Mouse (Mus musculus): ENCODE data around the gene Rad51b. TPM values are rescaled to one million over a fixed set of nuclear protein-coding genes. Genes with fewer than 3 reads are reported as not detected.
A peak's percentile ranks its signal among the peaks of the same experiment; 100 is the strongest.

The Rad51b gene
- total and polyA plus RNA-seq, 3 experiments: 0.47 to 0.50 (median 0.49) TPM

DNA sequence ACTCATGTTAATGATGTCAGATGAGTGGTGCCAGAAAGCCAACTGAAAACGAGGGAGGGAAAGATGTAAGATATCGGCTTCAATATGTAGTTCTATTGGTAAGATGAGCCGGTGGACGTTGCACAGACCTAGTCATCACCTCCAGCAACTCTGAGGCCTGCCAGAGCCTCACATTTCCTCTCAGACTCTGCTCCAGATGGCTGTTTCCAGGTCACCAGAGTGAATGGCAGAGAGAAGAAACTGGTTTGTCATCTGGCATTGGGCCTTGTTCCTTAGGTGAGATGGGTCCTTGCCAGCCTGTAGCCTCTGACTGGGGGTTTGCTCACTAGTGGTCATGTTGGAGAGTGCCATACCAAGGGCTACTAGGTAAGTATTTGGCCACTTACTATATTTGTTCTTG lies 348.6 kb downstream of the Rad51b start:
- 71% methylated on average over 4 of the region's 4 CpGs for WGBS
- H3K4me3 ChIP-seq: no peak overlapping the region
- H3K27me3 ChIP-seq (ENCODE audit: control insufficient read depth, insufficient read depth, low read length): no peaks in the 10 kb centered on the region
- H3K79me2 ChIP-seq (replicated peaks; ENCODE audit: control insufficient read depth, insufficient read depth, low read length): no peaks in the 10 kb centered on the region
- intact Hi-C loops (cut with DNase I): no loop called here
- no peaks in the 10 kb centered on the region for H3K36me3 ChIP-seq (ENCODE audit: control insufficient read depth, insufficient read depth, low read length)
- H3K27ac ChIP-seq: no peak overlapping the region
- TF ChIP-seq EP300 (IDR thresholded peaks at IDR 0.05; ENCODE audit: insufficient read depth, low read depth, low read length): no peak
- TF ChIP-seq POLR2A (IDR thresholded peaks at IDR 0.05; ENCODE audit: insufficient read depth, low read depth, low read length): no peak
- no peak for TF ChIP-seq CTCF (IDR thresholded peaks at IDR 0.05)
- H3K4me1 ChIP-seq (ENCODE audit: control insufficient read depth, insufficient read depth, low read length): no peaks in the 10 kb centered on the region
- no peak overlapping the region for H3K9ac ChIP-seq (ENCODE audit: low read depth, low read length)
- no peak for DNase-seq

DNA sequence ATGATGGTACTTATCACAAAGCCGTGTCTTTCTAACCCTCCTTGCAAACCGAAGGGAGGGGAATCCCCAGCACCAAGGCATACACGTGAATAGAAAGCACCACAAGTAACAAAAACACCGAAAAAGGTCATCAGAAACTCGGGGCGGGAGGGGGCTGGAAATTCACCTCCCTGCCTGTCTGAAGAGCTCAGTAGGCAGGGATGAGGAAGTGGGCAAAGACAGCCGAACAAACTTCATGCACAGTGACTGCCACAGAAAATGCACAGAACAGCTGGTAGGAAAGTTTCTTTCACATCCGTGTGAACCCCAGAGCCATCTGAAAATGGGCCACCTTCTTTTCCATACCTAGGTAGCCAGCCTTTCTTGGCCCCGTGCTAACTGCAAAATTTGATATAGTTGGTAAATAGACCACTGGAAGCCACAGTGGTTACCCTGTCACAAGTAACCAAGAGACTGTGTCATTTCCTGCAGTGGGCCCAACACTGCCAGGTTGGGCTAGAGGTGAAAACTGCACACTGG lies 349.6 kb downstream of the Rad51b start:
- Histone ChIP-seq H3K4me1 (ENCODE audit: control insufficient read depth, insufficient read depth, low read length) (no peaks in the 10 kb centered on the region), H3K9ac (ENCODE audit: low read depth, low read length) (no peak overlapping the region), H3K27me3 (ENCODE audit: control insufficient read depth, insufficient read depth, low read length) (no peaks in the 10 kb centered on the region), H3K36me3 (ENCODE audit: control insufficient read depth, insufficient read depth, low read length) (no peaks in the 10 kb centered on the region), H3K79me2 (replicated peaks; ENCODE audit: control insufficient read depth, insufficient read depth, low read length) (no peaks in the 10 kb centered on the region), H3K4me3 (no peak overlapping the region), H3K27ac (no peak overlapping the region; the same call in 1 of the 2 replicates)
- intact Hi-C loops (cut with DNase I): no loop called here
- WGBS: 70% methylated on average over 9 of the region's 9 CpGs
- no peak for TF ChIP-seq POLR2A (IDR thresholded peaks at IDR 0.05; ENCODE audit: insufficient read depth, low read depth, low read length)
- TF ChIP-seq CTCF (IDR thresholded peaks at IDR 0.05): no peak
- TF ChIP-seq EP300 (IDR thresholded peaks at IDR 0.05; ENCODE audit: insufficient read depth, low read depth, low read length): no peak
- DNase-seq: peak in 1 of 2 experiments; percentile 67

DNA sequence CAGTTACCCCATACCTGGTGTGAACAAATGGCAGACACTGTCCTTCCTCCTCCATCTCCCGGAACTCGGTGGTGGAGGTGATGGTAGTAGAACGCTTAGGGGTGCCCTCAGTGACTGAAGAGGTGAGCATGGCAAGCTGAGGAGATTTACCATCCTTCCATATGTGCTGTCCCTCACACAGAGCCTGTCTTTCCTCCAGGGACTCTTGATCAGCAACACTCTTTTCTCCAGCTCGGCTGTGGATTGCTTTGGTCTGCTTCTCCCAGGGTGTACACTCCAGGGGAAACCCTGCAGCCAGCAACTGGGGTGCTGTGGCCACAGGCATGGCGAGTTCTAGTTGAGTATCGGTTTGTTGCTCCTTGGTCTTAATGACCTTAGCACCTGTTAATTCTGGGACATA lies 350.3 kb downstream of the Rad51b start:
- Histone ChIP-seq H3K36me3 (ENCODE audit: control insufficient read depth, insufficient read depth, low read length) (no peaks in the 10 kb centered on the region), H3K27me3 (ENCODE audit: control insufficient read depth, insufficient read depth, low read length) (no peaks in the 10 kb centered on the region), H3K27ac (no peak overlapping the region), H3K4me1 (ENCODE audit: control insufficient read depth, insufficient read depth, low read length) (no peaks in the 10 kb centered on the region), H3K79me2 (replicated peaks; ENCODE audit: control insufficient read depth, insufficient read depth, low read length) (no peaks in the 10 kb centered on the region), H3K9ac (ENCODE audit: low read depth, low read length) (no peak overlapping the region), H3K4me3 (no peak overlapping the region)
- DNase-seq: no peak
- intact Hi-C loops (cut with DNase I): no loop called here
- 85% methylated on average over 6 of the region's 6 CpGs for WGBS
- no peak for TF ChIP-seq CTCF (IDR thresholded peaks at IDR 0.05)
- TF ChIP-seq EP300 (IDR thresholded peaks at IDR 0.05; ENCODE audit: insufficient read depth, low read depth, low read length): no peak
- TF ChIP-seq POLR2A (IDR thresholded peaks at IDR 0.05; ENCODE audit: insufficient read depth, low read depth, low read length): no peak

DNA sequence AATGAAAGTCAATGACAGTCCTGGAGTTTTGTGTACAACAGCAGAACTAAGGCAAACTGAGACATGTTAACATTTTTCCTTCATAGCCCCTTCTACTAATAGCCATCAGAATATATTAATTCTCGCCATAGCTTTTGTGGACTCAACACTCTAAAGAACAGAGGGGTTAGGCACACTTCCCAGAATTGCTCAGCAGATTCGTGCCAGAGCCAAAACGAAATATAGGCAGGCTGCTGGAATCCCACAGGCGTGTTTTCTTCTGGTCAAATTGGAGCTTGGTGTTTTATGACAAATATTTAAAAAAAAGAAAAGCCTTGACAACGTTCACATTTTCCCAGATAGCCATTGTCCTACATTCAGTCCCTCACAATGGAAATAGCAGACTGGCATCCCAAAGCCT lies 350.9 kb downstream of the Rad51b start:
- H3K4me3 ChIP-seq: no peak overlapping the region
- intact Hi-C loops (cut with DNase I): no loop called here
- H3K4me1 ChIP-seq (ENCODE audit: control insufficient read depth, insufficient read depth, low read length): no peaks in the 10 kb centered on the region
- no peaks in the 10 kb centered on the region for H3K79me2 ChIP-seq (replicated peaks; ENCODE audit: control insufficient read depth, insufficient read depth, low read length)
- no peaks in the 10 kb centered on the region for H3K36me3 ChIP-seq (ENCODE audit: control insufficient read depth, insufficient read depth, low read length)
- WGBS: 78% methylated on average over 5 of the region's 5 CpGs
- TF ChIP-seq POLR2A (IDR thresholded peaks at IDR 0.05; ENCODE audit: insufficient read depth, low read depth, low read length) (no peak), EP300 (IDR thresholded peaks at IDR 0.05; ENCODE audit: insufficient read depth, low read depth, low read length) (no peak), CTCF (IDR thresholded peaks at IDR 0.05) (no peak)
- H3K9ac ChIP-seq (ENCODE audit: low read depth, low read length): no peak overlapping the region
- no peaks in the 10 kb centered on the region for H3K27me3 ChIP-seq (ENCODE audit: control insufficient read depth, insufficient read depth, low read length)
- H3K27ac ChIP-seq: no peak overlapping the region
- no peak for DNase-seq

DNA sequence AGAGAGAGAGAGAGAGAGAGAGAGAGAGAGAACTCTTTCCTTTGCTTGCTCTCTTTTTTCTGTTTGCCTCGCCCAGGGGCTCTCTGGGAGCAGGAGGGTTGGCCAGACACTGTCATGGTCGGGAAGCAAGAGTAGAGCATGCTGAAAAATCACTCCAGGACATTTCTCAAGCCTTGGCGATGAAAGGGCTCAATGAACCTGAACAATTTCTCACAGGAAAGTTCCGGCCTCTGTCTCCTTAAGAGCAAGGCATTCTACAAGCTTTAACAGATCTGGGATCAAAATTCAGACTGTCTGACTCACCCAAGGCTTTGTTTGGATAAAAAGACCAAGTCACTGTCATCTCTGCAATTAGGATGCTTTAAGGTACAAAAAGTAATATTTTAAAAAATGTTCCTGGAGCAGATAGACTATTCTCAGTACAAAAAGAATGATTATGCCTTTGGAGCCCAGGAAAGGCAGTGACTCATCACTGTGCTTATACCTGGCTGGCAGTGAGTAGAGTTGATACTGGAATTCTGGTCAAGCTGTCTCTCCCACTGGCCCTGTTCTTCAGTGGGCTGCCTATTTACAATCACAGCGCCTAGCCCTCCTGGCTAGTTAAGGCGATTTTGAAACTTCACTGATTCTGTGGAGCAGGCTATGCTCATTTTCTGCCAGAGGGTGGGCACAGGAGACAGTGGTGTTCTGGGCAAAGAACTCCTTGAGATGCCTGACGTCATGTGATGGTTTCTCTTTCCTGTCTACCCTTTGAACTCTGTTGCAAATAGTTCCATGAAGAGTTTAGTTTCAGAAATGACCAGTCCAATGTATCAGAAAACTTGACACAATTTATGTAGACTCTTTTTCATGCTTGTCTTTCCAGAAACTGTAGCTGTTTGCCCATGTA lies 352.0 kb downstream of the Rad51b start:
- H3K36me3 ChIP-seq (ENCODE audit: control insufficient read depth, insufficient read depth, low read length): no peaks in the 10 kb centered on the region
- intact Hi-C loops (cut with DNase I): no loop called here
- no peaks in the 10 kb centered on the region for H3K79me2 ChIP-seq (replicated peaks; ENCODE audit: control insufficient read depth, insufficient read depth, low read length)
- H3K27ac ChIP-seq: no peak overlapping the region
- no peak overlapping the region for H3K4me3 ChIP-seq
- 85% methylated on average over 7 of the region's 7 CpGs for WGBS
- TF ChIP-seq POLR2A (IDR thresholded peaks at IDR 0.05; ENCODE audit: insufficient read depth, low read depth, low read length) (no peak), EP300 (IDR thresholded peaks at IDR 0.05; ENCODE audit: insufficient read depth, low read depth, low read length) (no peak), CTCF (IDR thresholded peaks at IDR 0.05) (no peak)
- H3K4me1 ChIP-seq (ENCODE audit: control insufficient read depth, insufficient read depth, low read length): no peaks in the 10 kb centered on the region
- no peaks in the 10 kb centered on the region for H3K27me3 ChIP-seq (ENCODE audit: control insufficient read depth, insufficient read depth, low read length)
- no peak overlapping the region for H3K9ac ChIP-seq (ENCODE audit: low read depth, low read length)
- no peak for DNase-seq

DNA sequence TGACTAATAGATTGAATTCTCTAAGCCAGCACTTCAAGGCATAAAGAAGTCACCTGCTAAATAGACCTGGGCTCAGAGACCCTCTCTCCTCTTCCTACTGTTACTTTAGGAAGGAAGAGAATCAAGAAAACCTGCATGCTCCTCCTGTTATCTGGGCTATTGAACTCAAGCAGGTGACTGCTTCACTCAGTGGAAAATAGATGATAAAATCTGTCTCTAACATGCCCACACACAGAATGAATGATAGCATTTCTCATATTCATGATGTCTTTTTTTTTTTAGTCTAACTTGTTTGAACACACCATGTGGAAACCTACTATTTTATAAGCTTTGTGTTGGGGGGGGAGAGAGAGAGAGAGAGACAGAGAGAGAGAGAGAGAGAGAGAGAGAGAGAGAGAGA lies 352.7 kb downstream of the Rad51b start:
- H3K4me3 ChIP-seq: no peak overlapping the region
- H3K27ac ChIP-seq: no peak overlapping the region
- H3K36me3 ChIP-seq (ENCODE audit: control insufficient read depth, insufficient read depth, low read length): no peaks in the 10 kb centered on the region
- no peak overlapping the region for H3K9ac ChIP-seq (ENCODE audit: low read depth, low read length)
- H3K4me1 ChIP-seq (ENCODE audit: control insufficient read depth, insufficient read depth, low read length): no peaks in the 10 kb centered on the region
- intact Hi-C loops (cut with DNase I): no loop called here
- H3K27me3 ChIP-seq (ENCODE audit: control insufficient read depth, insufficient read depth, low read length): no peaks in the 10 kb centered on the region
- H3K79me2 ChIP-seq (replicated peaks; ENCODE audit: control insufficient read depth, insufficient read depth, low read length): no peaks in the 10 kb centered on the region
- no peak for DNase-seq
- TF ChIP-seq EP300 (IDR thresholded peaks at IDR 0.05; ENCODE audit: insufficient read depth, low read depth, low read length): no peak
- no peak for TF ChIP-seq CTCF (IDR thresholded peaks at IDR 0.05)
- TF ChIP-seq POLR2A (IDR thresholded peaks at IDR 0.05; ENCODE audit: insufficient read depth, low read depth, low read length): no peak

Measured in heart, adult 2 months (tissue).